Mouse (Mus musculus): ENCODE results near the gene Slc36a1. TPM values are rescaled to one million over a fixed set of nuclear protein-coding genes. Genes with fewer than 3 reads are reported as not detected.

Gene Slc36a1
- 5.3 and 6.2 TPM in 2 replicates for total RNA-seq (2014; fragmentation: Nextera tagmentation)
- total RNA-seq (2017), result 5.5 and 5.8 TPM in 2 replicates
- polyA plus RNA-seq (2012), result 4.4 and 6.7 TPM in 2 replicates

- peak; percentile 80 for ATAC-seq (ENCODE audit: extremely low read depth, insufficient number of reproducible peaks, low FRiP score, poor library complexity, severe bottlenecking)
Measured at GRCm38 (mm10) chr11:55204159-55204596, at the start of gene Slc36a1. TSS of gene Slc36a1 (plus strand) at chr11:55204350.

GRCm38 (mm10) chr11:55154398-55155069 is 49.6 kb upstream of the Slc36a1 start:
- Histone ChIP-seq H3K4me3 (ENCODE audit: low read depth, low read length) (no peak overlapping the region), H3K36me3 (replicated peaks) (no peaks in the 10 kb centered on the region), H3K9me3 (replicated peaks) (no peaks in the 10 kb centered on the region), H3K27me3 (ENCODE audit: insufficient read depth, low read length) (peaks cover 3% of the 10 kb centered on the region; the same call in 1 of the 2 replicates), H3K4me1 (ENCODE audit: insufficient read depth, low read depth, low read length) (no peaks in the 10 kb centered on the region)
- ATAC-seq (ENCODE audit: extremely low read depth, insufficient number of reproducible peaks, low FRiP score, poor library complexity, severe bottlenecking) (no peak), DNase-seq (ENCODE audit: low spot score) (no peak)
- TF ChIP-seq POLR2AphosphoS5 (IDR thresholded peaks at IDR 0.05; ENCODE audit: insufficient replicate concordance, low read depth, low read length), result no peak
- TF ChIP-seq TAL1 (conservative IDR thresholded peaks at IDR 0.05; ENCODE audit: low read depth, low read length), result no peak
- no peak for TF ChIP-seq CTCF (IDR thresholded peaks at IDR 0.05; ENCODE audit: low read depth, low read length)
- no peak for TF ChIP-seq GATA2 (IDR thresholded peaks at IDR 0.05; ENCODE audit: borderline replicate concordance, low read depth, low read length)
- no peak for TF ChIP-seq GATA1 (IDR thresholded peaks at IDR 0.05; ENCODE audit: borderline replicate concordance, low read length)

More at GRCm38 (mm10) chr11:55204159-55204596, at the start of gene Slc36a1:
- H3K4me3 ChIP-seq (ENCODE audit: low read depth, low read length), result peak within 1 kb of the TSS; percentile 84
- H3K36me3 ChIP-seq (replicated peaks), result peaks cover 15% of the 10 kb centered on the region
- no peaks in the 10 kb centered on the region for H3K9me3 ChIP-seq (replicated peaks)
- peak; percentile 93 for DNase-seq (ENCODE audit: low spot score)
- peaks cover 15% of the 10 kb centered on the region for H3K4me1 ChIP-seq (ENCODE audit: insufficient read depth, low read depth, low read length)
- no peaks in the 10 kb centered on the region; the same call in 1 of the 2 replicates for H3K27me3 ChIP-seq (ENCODE audit: insufficient read depth, low read length)
- peak; percentile 83 for TF ChIP-seq CTCF (IDR thresholded peaks at IDR 0.05; ENCODE audit: low read depth, low read length)
- no peak for TF ChIP-seq POLR2AphosphoS5 (IDR thresholded peaks at IDR 0.05; ENCODE audit: insufficient replicate concordance, low read depth, low read length)

- Histone ChIP-seq H3K36me3 (replicated peaks) (no peaks in the 10 kb centered on the region), H3K4me1 (ENCODE audit: insufficient read depth, low read depth, low read length) (no peaks in the 10 kb centered on the region), H3K4me3 (ENCODE audit: low read depth, low read length) (no peak overlapping the region), H3K27me3 (ENCODE audit: insufficient read depth, low read length) (peaks cover 3% of the 10 kb centered on the region; the same call in 1 of the 2 replicates), H3K9me3 (replicated peaks) (no peaks in the 10 kb centered on the region)
- DNase-seq (ENCODE audit: low spot score) (no peak), ATAC-seq (ENCODE audit: extremely low read depth, insufficient number of reproducible peaks, low FRiP score, poor library complexity, severe bottlenecking) (no peak)
- no peak for TF ChIP-seq CTCF (IDR thresholded peaks at IDR 0.05; ENCODE audit: low read depth, low read length)
- no peak for TF ChIP-seq POLR2AphosphoS5 (IDR thresholded peaks at IDR 0.05; ENCODE audit: insufficient replicate concordance, low read depth, low read length)
- TF ChIP-seq GATA2 (IDR thresholded peaks at IDR 0.05; ENCODE audit: borderline replicate concordance, low read depth, low read length), result no peak
- TF ChIP-seq GATA1 (IDR thresholded peaks at IDR 0.05; ENCODE audit: borderline replicate concordance, low read length), result no peak
- no peak for TF ChIP-seq TAL1 (conservative IDR thresholded peaks at IDR 0.05; ENCODE audit: low read depth, low read length)
Measured at GRCm38 (mm10) chr11:55155070-55155421, 49.1 kb upstream of the Slc36a1 start.

GRCm38 (mm10) chr11:55158785-55159359 is 45.3 kb upstream of the Slc36a1 start:
- peak; percentile 81 for TF ChIP-seq CTCF (IDR thresholded peaks at IDR 0.05; ENCODE audit: low read depth, low read length)
- TF ChIP-seq TAL1 (conservative IDR thresholded peaks at IDR 0.05; ENCODE audit: low read depth, low read length), result no peak
- no peaks in the 10 kb centered on the region for H3K9me3 ChIP-seq (replicated peaks)
- no peak overlapping the region for H3K4me3 ChIP-seq (ENCODE audit: low read depth, low read length)
- no peaks in the 10 kb centered on the region for H3K36me3 ChIP-seq (replicated peaks)
- no peaks in the 10 kb centered on the region for H3K4me1 ChIP-seq (ENCODE audit: insufficient read depth, low read depth, low read length)
- ATAC-seq (ENCODE audit: extremely low read depth, insufficient number of reproducible peaks, low FRiP score, poor library complexity, severe bottlenecking), result no peak
- peak; percentile 38 for DNase-seq (ENCODE audit: low spot score)
- no peaks in the 10 kb centered on the region for H3K27me3 ChIP-seq (ENCODE audit: insufficient read depth, low read length)

DNA sequence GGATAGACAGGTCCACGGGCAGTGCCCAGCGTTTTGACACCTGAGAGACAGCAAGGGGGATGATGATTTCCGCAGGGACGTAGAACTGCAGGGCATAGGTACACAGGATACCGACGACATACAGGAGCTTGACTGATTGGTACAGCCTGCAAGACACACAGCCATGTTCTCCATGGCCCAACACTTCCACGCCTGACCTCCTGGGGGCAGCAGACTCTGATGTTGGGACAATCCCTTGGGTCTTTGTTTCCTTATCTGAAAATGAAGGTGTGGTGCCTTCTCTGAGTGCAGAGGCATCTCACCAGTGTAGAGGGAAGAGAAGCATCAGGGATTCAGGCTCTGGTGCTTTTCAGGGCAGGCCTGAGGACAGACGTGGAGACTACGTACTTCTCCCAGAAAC is 41.5 kb upstream of the Slc36a1 start:
- Histone ChIP-seq H3K9me3 (replicated peaks) (no peaks in the 10 kb centered on the region), H3K36me3 (replicated peaks) (no peaks in the 10 kb centered on the region), H3K4me3 (ENCODE audit: low read depth, low read length) (no peak overlapping the region), H3K27me3 (ENCODE audit: insufficient read depth, low read length) (no peaks in the 10 kb centered on the region), H3K4me1 (ENCODE audit: insufficient read depth, low read depth, low read length) (no peaks in the 10 kb centered on the region)
- no peak; the same call in 1 of the 2 replicates for ATAC-seq (ENCODE audit: extremely low read depth, insufficient number of reproducible peaks, low FRiP score, poor library complexity, severe bottlenecking)
- peak; percentile 6 for DNase-seq (ENCODE audit: low spot score)
- TF ChIP-seq TAL1 (conservative IDR thresholded peaks at IDR 0.05; ENCODE audit: low read depth, low read length) (no peak), CTCF (IDR thresholded peaks at IDR 0.05; ENCODE audit: low read depth, low read length) (peak; percentile 78), POLR2AphosphoS5 (IDR thresholded peaks at IDR 0.05; ENCODE audit: insufficient replicate concordance, low read depth, low read length) (no peak)

DNA sequence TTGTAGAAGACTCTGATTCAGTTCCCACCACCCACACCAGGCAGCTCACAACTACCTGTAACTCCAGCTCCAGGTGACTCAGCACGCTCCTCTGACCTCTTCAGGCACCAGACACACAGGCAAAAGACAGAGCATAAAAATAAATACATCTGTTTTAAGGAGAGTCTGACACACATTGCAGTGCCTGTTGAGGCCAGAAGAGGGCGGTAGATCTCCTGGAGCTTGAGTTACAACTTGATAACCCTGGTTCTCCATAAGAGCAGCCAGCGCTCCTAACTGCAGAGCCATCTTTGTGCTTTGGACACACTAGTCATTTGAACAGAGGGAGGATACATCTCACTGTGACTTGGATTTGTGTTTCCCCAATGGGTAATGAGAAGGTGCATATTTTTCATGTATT is 39.4 kb upstream of the Slc36a1 start:
- TF ChIP-seq CTCF (IDR thresholded peaks at IDR 0.05; ENCODE audit: low read depth, low read length) (peak; percentile 73), POLR2AphosphoS5 (IDR thresholded peaks at IDR 0.05; ENCODE audit: insufficient replicate concordance, low read depth, low read length) (no peak)
- Histone ChIP-seq H3K36me3 (replicated peaks) (no peaks in the 10 kb centered on the region), H3K27me3 (ENCODE audit: insufficient read depth, low read length) (no peaks in the 10 kb centered on the region), H3K4me3 (ENCODE audit: low read depth, low read length) (no peak overlapping the region), H3K4me1 (ENCODE audit: insufficient read depth, low read depth, low read length) (no peaks in the 10 kb centered on the region), H3K9me3 (replicated peaks) (no peaks in the 10 kb centered on the region)
- DNase-seq (ENCODE audit: low spot score) (no peak), ATAC-seq (ENCODE audit: extremely low read depth, insufficient number of reproducible peaks, low FRiP score, poor library complexity, severe bottlenecking) (no peak)

Data from G1E (cell line).